Mouse (Mus musculus): Measurements from ENCODE around the gene BC048562. TPM values are rescaled to one million over a fixed set of nuclear protein-coding genes. Genes with fewer than 3 reads are reported as not detected.

Gene BC048562
- total and polyA plus RNA-seq, 3 experiments = not detected

DNA sequence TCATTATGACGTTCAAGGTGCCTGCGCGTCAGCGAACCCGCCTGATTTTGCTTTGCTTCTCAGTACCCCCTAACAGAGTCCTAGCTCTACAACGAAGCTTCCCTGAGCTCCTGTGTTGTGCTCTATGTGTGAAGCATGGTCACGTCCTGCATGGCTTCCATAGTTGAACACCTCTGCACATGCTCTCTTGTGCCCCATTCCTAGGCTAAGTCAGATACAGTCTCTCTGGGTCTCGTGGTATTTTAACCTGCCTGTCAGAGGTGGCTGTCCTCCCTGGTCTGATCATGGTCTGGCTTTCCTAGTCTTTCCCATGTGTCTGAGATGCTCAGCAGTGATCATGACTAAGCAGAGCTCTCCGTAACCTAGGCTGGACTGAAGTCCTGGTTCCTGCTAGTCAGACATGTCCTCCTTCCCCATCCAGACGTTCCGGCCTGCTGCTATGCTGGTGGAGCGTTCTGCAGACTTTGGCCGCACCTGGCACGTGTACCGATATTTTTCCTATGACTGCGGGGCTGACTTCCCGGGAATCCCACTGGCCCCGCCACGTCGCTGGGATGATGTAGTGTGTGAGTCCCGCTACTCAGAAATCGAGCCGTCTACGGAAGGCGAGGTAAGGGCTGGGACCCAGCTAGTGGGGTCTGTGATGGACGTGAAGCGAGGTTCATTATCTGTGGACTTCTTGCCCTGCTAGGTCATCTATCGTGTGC lies 44.7 kb downstream of the BC048562 start:
- no peak for DNase-seq (ENCODE audit: low read depth, low spot score)
- Histone ChIP-seq H3K4me1 (ENCODE audit: control insufficient read depth in 1 of 2, insufficient read depth in 2 of 2, low read length in 2 of 2) (peaks cover 0 to 2% of the 10 kb centered on the region in 2 experiments; a peak in 2 of 4 replicates), H3K27me3 (ENCODE audit: control insufficient read depth in 1 of 2, insufficient read depth in 2 of 2, low read length in 2 of 2) (no peaks in the 10 kb centered on the region), H3K27ac (ENCODE audit: control insufficient read depth, low read depth, low read length) (no peak overlapping the region), H3K9ac (ENCODE audit: control insufficient read depth, low read depth, low read length, poor library complexity, severe bottlenecking) (no peak overlapping the region), H3K9me3 (replicated peaks; ENCODE audit: insufficient read depth, low read length) (no peaks in the 10 kb centered on the region), H3K79me2 (ENCODE audit: control insufficient read depth, insufficient read depth, low read length, poor library complexity) (no peaks in the 10 kb centered on the region), H3K4me3 (ENCODE audit: control insufficient read depth in 1 of 2, insufficient read depth in 1 of 2, low read depth in 2 of 2, low read length in 2 of 2) (no peak overlapping the region), H3K36me3 (ENCODE audit: control insufficient read depth in 1 of 2, insufficient read depth in 2 of 2, low read length in 2 of 2) (no peaks in the 10 kb centered on the region; a peak in 1 of 4 replicates)
- no peak for TF ChIP-seq TBP (IDR thresholded peaks at IDR 0.05; ENCODE audit: low read depth, low read length)
- TF ChIP-seq POLR2AphosphoS5 (IDR thresholded peaks at IDR 0.05; ENCODE audit: borderline replicate concordance, low read depth, low read length) = no peak
- TF ChIP-seq MYC (IDR thresholded peaks at IDR 0.05; ENCODE audit: low read depth, low read length) = no peak
- TF ChIP-seq POLR2A (IDR thresholded peaks at IDR 0.05; ENCODE audit: control insufficient read depth in 1 of 2, insufficient read depth in 1 of 2, low read depth in 1 of 2, low read length in 2 of 2, poor library complexity in 1 of 2) = no peak
- TF ChIP-seq SMC3 (IDR thresholded peaks at IDR 0.05; ENCODE audit: low read depth, low read length) = no peak
- TF ChIP-seq USF1 (IDR thresholded peaks at IDR 0.05; ENCODE audit: low read depth, low read length) = no peak
- no peak for TF ChIP-seq UBTF (IDR thresholded peaks at IDR 0.05; ENCODE audit: borderline replicate concordance, insufficient read depth, low read depth, low read length)
- no peak for TF ChIP-seq KAT2A (conservative IDR thresholded peaks at IDR 0.05; ENCODE audit: low read depth, low read length)
- TF ChIP-seq NELFE (IDR thresholded peaks at IDR 0.05; ENCODE audit: low read depth, low read length) = no peak
- TF ChIP-seq USF2 (IDR thresholded peaks at IDR 0.05; ENCODE audit: borderline replicate concordance in 1 of 2, insufficient read depth in 1 of 2, low read depth in 1 of 2, low read length in 2 of 2) = no peak
- TF ChIP-seq MEF2A (IDR thresholded peaks at IDR 0.05; ENCODE audit: extremely low read depth, insufficient replicate concordance, low read depth, low read length, poor library complexity, severe bottlenecking) = no peak
- TF ChIP-seq NRF1 (IDR thresholded peaks at IDR 0.05; ENCODE audit: insufficient read depth, low read depth, low read length, poor library complexity, severe bottlenecking) = no peak
- TF ChIP-seq JUND (IDR thresholded peaks at IDR 0.05; ENCODE audit: low read depth, low read length) = no peak
- TF ChIP-seq MYB (IDR thresholded peaks at IDR 0.05; ENCODE audit: low read depth, low read length) = no peak

DNA sequence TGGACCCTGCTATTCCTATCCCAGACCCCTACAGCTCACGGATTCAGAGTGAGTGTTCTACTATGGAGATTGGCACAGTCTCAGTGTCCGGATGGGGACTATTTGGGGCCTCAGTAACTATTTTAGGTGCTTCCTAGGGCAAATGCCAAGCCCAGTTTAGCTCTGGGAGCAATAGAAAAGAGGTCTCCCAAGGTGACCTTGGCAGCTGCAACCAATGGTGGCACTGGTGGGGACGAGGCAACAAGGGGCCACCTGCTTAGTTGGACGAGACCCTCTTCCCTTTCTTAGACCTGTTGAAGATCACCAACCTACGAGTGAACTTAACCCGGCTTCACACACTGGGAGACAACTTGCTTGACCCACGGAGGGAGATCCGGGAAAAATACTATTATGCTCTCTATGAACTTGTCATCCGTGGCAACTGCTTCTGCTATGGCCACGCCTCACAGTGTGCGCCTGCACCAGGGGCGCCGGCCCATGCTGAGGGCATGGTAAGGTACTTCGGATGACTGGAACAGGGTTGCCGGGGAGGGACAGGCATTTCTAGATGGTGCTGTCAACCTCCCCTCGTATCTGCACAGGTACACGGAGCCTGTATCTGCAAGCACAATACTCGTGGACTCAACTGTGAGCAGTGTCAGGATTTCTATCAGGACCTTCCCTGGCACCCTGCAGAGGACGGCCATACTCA lies 45.4 kb downstream of the BC048562 start:
- no peak overlapping the region for H3K27ac ChIP-seq (ENCODE audit: control insufficient read depth, low read depth, low read length)
- H3K79me2 ChIP-seq (ENCODE audit: control insufficient read depth, insufficient read depth, low read length, poor library complexity) = no peaks in the 10 kb centered on the region
- H3K36me3 ChIP-seq (ENCODE audit: control insufficient read depth in 1 of 2, insufficient read depth in 2 of 2, low read length in 2 of 2) = no peaks in the 10 kb centered on the region; a peak in 1 of 4 replicates
- no peak for DNase-seq (ENCODE audit: low read depth, low spot score)
- no peak overlapping the region for H3K9ac ChIP-seq (ENCODE audit: control insufficient read depth, low read depth, low read length, poor library complexity, severe bottlenecking)
- H3K4me1 ChIP-seq (ENCODE audit: control insufficient read depth in 1 of 2, insufficient read depth in 2 of 2, low read length in 2 of 2) = peaks cover 0 to 2% of the 10 kb centered on the region in 2 experiments; a peak in 2 of 4 replicates
- no peak overlapping the region for H3K4me3 ChIP-seq (ENCODE audit: control insufficient read depth in 1 of 2, insufficient read depth in 1 of 2, low read depth in 2 of 2, low read length in 2 of 2)
- H3K27me3 ChIP-seq (ENCODE audit: control insufficient read depth in 1 of 2, insufficient read depth in 2 of 2, low read length in 2 of 2) = no peaks in the 10 kb centered on the region
- H3K9me3 ChIP-seq (replicated peaks; ENCODE audit: insufficient read depth, low read length) = no peaks in the 10 kb centered on the region
- TF ChIP-seq MXI1 (IDR thresholded peaks at IDR 0.05; ENCODE audit: low read depth, low read length) (no peak), CHD1 (IDR thresholded peaks at IDR 0.05; ENCODE audit: low read depth, low read length) (no peak), ZMIZ1 (IDR thresholded peaks at IDR 0.05; ENCODE audit: low read depth, low read length) (no peak), RAD21 (IDR thresholded peaks at IDR 0.05; ENCODE audit: low read depth, low read length) (no peak), ZNF384 (IDR thresholded peaks at IDR 0.05; ENCODE audit: low read depth, low read length) (no peak)
